Mouse (Mus musculus): ENCODE measurements around the gene Dusp7. TPM values are rescaled to one million over a fixed set of nuclear protein-coding genes. Genes with fewer than 3 reads are reported as not detected.

Gene Dusp7
- total RNA-seq (2021) = 10 to 100 TPM; 56.6 to 56.8 TPM

DNA sequence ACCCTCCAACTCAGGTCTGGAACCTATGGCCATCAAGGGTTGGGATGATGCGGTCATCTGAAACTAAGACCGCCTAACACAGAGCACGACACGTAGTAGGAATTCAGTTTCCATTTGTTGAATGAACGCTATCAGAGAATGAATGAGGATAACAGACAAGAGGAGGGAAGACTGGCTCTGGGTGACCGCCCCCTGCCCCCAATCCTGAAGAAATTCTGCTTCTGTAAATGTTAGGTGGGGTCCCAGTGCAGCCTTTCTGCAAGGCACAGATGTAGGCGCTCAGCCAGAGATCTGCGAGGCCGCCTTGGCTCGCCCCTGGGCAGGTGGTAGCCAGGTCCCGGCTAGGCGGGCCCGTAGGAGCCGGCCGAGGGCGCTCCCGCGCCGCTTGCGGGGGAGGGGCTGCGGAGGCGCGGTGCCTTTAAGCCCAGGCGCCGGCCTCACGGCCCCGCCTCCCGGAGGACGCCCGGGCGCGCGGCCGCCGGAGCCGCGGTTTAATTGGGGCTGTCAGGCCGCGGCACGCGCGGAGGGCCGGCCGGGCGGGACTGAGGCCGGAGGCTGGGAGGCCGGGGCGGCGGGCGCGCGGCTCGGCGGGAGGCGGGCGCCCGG is at the start of gene Dusp7:
Dusp7 (plus strand) TSS at position 521 of the 606 bp plus-strand sequence.
- intact Hi-C loops (cut with DNase I) = loop anchor here (2.0 kb wide), 1 partner anchor 61 kb away; no protein-coding TSS in a partner anchor
- DNase-seq = peak; percentile 88 to 89

DNA sequence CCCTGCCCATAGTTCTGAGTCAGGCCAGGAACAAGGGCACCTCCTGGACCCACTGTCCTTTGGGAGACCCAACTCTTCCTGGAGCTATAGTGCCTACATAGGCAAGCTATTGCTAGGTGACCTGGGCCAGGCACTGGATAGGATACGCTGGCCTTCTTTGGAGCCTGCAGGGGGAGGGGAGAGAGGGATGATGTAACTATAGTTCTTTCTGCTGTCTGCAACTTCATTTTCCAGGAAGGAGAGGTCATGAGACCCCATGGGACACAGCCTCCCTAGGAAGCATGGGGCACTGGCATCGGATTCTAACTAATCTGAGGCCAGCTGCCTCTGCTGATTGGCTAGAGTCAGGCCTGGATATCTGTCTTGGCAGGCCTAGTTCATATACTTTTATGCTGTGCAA is 49.3 kb upstream of the Dusp7 start:
- intact Hi-C loops (cut with DNase I) = no loop called here
- DNase-seq = no peak

DNA sequence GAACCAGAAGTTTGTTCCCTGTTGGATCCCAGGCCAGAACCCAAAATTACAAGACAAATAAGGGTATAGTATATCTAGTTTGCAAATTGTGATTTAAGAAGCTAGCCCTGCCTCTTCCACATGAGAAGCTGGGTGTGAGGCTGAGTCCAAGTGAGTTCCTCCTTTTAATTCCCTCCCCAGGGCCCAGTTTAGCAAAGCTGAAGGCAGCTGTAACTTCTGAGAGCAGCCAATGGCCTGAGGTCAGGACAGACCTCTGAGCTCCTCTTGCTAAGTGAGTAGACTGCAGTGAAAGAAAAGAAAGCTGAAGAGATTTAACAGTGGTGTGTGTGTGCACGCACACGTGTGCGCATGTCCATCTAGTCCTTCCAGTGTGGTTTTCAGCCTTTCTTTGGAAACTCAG is 45.9 kb upstream of the Dusp7 start:
- no peak for DNase-seq
- intact Hi-C loops (cut with DNase I) = no loop called here

DNA sequence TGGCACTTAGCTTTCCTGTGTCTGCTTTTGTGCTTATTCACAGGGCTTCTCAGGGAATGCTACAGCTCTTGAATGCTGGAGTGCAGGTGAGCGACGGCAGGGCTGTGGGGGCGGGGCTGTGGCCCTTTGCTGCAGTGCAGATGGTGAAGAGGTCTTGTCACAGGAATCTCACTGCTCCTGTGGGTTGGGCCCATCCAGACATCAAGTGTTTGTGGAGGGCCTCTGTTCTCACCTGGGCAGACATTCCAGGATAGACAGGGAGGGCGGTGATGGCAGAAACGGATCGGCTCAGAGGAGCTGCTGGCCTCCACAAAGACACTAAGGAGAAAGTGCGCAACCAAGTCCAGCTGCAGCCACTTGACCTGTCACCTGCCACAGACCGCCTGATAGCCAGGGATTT is 42.2 kb upstream of the Dusp7 start:
- no peak for DNase-seq
- intact Hi-C loops (cut with DNase I) = no loop called here

DNA sequence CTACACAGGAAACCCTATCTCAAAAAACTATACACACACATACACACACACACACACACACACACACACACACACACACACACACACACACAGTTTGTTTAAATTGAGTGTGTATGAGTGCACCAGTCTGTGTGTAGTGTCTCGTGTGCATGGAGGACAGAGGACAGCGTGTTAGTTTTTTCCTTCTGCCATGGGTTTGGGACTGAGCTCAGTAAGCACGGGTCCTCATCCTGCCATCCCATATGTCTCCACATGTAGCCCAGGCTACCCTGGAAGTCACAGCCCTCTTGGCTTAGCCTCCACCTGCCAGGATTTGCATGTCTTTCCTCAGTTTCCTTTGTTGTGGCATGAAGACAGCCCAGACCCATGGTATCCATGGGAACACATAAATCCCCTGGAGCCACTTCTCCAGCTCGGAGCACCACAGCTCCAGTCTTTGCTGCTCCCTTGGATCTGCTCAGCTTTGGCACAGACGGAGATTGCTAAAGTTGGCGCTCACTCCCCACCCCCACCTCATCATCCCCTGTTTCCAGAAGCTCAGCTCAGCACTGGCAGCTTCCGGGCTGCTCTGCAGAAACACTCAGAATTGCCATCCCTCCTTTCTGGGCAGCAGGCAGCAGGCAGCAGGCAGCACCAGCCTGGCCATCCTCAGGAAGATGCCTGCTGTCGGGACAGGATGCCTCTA is 41.2 kb upstream of the Dusp7 start:
- DNase-seq = no peak
- intact Hi-C loops (cut with DNase I) = no loop called here

DNA sequence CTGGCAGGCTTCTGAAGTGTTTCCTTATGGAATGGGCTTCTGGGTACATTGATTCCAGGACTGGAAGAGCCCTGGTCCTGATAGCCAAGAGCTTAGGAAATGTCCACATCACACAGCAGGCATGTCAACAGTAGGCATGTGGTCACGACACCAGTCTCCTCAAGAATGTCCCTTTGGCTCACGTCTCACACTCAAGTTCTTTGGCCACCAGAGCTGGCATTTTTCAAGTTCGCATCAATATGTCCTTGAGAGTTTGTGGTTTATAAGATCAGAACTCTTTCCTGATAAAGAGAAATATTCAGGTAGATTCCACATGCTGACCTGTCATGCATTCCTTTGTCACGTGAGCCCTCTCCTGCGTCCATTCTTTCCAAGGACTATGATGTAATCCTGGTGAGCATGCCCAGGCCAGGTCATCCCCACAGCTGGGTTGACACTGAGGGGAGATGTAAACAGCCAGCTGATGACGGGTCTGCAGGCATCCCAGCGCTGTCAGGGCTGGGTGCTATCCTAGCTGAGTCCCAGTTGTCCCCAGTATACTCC is 40.3 kb upstream of the Dusp7 start:
- no peak for DNase-seq
- intact Hi-C loops (cut with DNase I) = no loop called here

DNA sequence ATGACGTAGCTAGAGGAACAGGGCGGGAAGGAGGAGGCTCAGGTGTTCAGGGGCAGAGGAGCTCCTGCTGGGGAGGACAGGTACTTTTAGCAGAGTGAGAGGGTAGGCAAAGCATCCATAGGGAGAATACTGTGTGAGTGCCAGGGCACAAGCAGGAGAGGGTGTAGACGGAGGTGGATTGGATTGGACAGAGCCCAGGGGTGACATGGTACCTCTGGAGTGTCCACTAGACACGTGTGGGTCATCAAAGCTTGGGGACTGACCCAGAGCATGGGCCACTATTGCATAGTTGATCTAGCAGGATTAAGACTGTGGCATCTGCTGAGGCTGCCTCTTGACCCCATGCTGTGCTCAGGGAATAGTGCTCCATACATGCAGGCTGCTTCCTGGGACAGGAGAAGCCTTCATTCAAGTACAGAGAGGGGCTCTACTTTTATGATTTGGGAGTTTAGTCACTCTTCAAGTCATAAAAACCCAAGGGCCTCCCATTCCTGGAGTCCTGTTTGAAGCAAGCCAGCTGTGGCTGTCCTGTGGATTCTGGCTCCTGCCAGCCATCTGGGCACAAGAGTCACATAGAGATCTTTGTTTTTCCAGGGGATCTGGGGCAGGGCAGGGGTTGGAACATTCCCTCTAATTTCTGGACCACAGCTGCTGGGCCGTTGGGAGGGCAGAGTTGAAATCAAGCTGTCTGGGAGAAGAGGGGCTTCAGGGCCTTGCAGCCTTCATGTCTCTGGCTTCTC is 39.5 kb upstream of the Dusp7 start:
- no peak for DNase-seq
- intact Hi-C loops (cut with DNase I) = no loop called here

DNA sequence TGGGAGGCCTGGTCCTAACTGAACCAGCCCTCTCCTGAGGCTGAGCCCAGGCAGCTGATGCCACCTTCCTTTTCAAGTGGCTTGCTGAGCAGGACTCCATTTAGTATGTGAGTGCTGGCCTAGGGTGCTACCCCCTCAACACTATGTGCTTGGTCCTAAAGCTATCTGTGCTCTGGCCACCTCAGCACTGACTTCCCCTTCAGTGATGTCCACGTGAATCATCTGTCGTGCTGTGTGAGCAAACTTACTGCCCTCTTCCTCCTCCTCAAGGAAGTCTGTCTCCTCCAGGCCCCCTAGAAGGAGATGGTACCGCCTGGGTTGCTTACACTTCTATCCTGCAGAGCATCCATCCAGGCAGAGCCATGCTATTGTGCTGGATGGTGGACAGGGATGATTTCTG is 35.7 kb upstream of the Dusp7 start:
- intact Hi-C loops (cut with DNase I) = no loop called here
- DNase-seq = no peak

DNA sequence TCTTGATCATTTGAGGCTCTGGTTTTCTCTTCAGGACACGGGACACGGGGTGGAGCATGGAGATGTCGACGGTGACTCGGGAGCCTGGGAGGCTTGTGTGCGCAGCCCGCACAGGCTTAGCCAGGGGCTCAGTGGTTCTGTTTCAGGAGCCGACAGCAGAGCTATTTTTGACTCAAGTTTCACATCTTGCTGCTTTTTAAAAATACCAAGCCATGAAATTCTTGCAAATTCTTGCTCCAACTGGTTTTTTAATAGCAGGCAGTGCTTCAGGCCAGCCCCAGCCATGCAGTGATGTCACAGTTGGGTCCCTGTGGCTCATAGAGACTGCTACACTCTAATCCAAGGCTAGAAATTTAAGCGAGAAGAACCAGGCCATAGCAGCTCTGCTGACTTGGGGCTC is 30.8 kb upstream of the Dusp7 start:
- intact Hi-C loops (cut with DNase I) = no loop called here
- no peak for DNase-seq

DNA sequence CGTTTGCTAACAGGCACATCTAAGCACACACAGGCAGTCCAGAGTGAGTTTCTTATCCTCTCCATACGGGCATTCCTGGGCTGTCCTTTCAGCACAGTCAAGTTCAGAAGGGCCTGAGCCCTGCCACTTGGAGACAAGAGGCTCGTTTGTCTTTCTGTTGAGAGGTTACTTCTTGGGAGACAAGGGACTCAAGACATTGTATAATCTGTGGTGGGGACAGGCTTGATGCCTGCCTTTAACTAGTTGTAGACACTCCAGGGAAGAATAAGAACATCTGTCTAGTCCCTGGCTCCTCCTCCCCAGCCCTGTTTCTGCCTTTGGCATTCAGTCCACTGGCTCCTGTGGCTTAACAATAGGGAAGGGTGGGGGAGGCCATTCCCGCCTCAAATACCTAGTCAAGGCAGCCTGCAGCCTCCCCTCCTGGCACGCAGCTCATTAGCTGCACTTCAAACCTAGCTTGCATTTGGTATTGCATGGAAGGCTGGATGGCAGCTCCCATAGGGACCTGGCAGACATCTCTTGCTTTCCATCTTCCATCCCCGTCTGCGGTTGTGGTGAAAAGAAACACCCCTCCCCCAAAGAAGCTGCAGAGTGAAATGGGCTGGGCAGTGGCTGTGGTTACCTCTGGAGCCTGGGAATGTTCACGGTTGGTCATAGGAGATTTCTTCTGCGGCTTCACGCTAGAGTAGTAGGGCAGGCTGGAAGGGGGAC is 29.8 kb upstream of the Dusp7 start:
- DNase-seq = no peak
- intact Hi-C loops (cut with DNase I) = no loop called here

DNA sequence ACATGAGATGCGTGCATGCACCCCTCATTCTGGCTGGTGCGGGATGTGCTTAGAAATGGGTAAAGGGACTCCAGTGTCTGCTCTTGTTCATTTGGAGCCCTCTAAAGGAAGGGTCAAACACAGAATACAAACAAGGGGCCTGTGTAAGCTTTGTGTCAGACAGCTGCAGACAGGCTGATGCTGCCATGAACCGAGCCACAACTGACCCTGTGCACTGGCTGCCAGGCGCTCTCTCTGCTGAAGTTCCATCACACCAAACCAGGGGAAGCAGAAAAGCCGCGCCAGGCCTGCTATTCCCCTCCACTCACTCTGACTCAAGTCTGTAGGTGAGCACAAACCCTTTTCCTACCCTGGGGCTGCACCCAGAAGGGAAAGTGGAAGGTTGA is 29.3 kb upstream of the Dusp7 start:
- DNase-seq = no peak
- intact Hi-C loops (cut with DNase I) = no loop called here

DNA sequence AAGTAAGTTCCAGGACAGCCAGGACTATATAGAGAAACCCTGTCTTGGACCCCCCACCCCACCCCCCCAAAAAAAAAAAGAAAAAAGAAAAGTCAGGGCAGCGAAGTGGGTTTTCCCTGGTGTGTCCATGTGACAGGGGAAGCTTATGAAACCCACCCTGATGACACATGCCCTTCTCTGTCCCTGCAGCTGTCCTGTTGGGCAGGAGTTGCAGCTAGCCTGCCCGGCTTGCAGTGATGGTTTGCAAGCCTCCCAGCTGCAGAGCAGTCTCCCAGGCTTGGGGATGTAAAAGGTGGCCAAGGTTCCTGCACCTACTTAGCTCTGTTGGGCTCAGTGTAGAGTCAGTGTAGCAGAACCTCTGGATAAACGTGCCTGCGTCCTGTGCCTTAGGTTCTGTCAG is 28.7 kb upstream of the Dusp7 start:
- intact Hi-C loops (cut with DNase I) = no loop called here

DNA sequence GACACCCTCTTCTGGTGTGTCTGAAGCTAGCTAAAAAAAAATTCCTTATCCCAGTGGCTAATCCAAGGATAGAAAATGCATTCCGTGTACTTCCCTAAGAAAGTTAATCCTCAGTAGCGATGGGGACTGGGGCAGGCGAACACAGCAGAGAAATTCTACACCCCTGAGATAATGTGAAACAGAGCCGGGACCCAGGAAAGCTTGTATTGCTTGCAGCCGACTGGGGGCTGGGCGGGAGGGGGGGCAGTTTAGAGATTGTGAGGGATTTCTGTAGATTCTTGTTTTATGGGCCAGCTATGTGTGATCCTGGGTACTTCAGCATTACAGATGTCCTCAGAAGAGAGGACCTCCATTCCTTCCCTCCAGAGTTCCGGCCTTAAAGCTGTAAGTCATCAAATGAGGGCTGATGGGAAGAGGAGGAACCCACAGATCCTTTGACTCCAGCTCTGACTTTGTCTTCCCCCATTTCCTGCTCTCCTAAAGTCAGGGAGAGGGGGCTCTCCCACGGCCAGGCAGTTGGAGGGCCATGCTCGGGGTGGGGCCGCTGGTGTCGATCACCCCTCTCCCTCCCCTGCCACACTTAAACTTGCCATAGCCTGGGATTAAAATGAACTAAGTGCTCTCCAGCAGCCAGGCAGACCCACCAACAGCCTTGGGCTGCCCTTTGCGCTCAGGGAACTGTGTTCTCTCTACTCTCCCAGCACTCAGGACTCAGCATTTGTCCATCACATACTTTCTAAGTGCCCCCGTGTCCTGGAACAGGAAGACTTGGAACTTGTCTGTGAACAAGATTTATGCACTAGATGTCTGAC is 27.7 kb upstream of the Dusp7 start:
- DNase-seq = no peak
- intact Hi-C loops (cut with DNase I) = no loop called here

More for the DNA sequence above, 28.7 kb upstream of the Dusp7 start:
- no peak for DNase-seq

DNA sequence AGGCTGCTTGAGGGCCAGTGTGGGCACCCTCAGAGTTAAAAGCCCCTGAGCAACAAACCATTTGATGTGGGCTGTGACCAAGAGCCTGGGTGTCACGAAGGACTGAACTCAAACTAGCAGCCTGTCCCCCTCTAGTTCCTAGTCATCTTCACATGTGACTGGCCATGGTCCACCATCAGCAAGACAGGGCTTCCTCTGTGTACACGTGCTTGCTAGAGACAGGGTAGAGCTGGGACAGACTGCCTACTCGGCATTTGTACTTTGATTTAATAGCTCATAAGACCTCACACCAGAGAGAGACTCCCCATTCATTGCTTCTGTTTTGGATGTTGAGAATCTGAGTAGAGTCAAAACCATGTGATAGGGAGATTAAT is 27.1 kb upstream of the Dusp7 start:
- intact Hi-C loops (cut with DNase I) = no loop called here
- DNase-seq = no peak

DNA sequence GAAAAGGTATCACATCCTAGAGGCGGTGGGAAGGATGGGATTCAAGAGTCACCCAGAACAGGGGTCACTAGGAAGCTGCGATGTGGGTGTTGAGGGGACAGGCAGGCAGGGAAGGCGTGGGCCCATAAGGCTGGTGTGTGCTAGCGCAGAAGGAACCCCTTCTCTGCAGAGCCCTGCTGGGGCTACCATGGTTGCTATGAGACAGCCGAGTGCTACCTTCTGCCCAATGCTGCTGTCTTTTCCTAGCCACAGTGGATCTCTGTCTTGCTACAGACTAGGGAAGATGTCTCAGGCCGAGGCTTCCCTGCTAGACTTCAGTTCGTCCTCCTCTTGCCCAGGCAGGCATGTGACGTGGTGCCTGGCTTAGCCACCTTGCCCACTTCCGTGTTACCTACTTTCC is 25.9 kb upstream of the Dusp7 start:
- no peak for DNase-seq
- intact Hi-C loops (cut with DNase I) = no loop called here

DNA sequence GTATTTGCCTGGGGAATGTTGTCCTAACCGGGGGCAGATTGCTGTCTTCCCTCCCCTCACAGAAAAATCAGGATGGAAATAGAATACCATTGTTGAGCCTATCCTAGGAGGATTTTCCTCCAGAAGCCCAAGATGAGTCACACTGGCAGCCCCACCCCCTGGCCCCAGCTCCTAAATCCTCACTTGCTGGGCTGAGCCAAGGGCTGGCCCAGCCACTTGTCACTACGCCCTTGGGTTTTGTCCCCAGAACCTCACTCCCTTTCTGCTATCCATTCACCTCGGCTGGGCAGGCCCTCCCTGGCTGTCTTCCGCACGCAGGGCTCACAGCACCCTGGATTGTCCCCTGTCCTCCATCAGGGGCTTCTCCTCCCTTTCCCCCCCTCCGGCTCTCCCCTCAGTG is 23.3 kb upstream of the Dusp7 start:
- peak; percentile 76 to 77 for DNase-seq
- intact Hi-C loops (cut with DNase I) = loop anchor here (2.0 kb wide), 2 partner anchors 22 to 34 kb away; no protein-coding TSS in a partner anchor

DNA sequence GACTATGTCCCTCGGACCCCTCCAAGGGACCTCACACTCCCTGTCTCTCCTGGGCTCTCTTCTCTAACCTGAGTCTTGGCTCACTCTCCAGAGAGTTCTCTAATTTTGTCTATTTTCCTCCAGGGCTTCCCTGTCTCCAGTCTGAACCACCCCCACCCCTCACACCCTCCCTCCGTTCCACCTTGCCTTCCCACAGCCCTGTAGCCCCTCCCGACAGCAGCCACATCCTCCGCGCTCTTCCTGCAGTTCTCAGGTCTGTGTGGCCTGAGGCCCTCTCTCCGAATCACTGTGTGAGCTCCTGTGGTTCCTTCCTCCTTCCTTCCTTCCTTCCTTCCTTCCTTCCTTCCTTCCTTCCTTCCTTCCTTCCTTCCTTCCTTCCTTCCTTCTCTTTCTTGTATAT is 22.8 kb upstream of the Dusp7 start:
- no peak for DNase-seq
- intact Hi-C loops (cut with DNase I) = loop anchor here (2.0 kb wide), 2 partner anchors 21 to 35 kb away; no protein-coding TSS in a partner anchor

DNA sequence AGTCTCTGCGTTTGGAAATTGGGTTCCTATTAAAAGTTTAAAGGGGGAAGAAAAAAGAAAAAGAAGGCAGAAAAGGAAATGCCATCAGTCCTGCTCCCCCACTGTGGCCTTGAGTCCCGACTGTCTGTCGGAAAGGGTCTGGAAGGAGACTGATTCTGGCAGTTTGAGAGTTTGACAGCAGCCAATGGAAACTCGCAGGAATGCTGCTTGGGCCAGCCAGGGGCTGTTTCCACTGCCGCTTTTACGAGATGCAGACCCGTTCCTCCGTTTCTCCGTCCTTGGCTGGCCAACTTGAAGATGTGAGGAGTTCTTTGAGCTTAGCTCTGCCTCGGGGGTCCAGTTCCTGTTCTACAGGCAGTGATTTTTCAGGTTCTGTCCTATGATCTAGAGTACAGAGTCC is 20.2 kb upstream of the Dusp7 start:
- DNase-seq = no peak
- intact Hi-C loops (cut with DNase I) = loop anchor here (2.0 kb wide), 1 partner anchor 129 kb away; the partner anchor contains the start of gene Parp3

DNA sequence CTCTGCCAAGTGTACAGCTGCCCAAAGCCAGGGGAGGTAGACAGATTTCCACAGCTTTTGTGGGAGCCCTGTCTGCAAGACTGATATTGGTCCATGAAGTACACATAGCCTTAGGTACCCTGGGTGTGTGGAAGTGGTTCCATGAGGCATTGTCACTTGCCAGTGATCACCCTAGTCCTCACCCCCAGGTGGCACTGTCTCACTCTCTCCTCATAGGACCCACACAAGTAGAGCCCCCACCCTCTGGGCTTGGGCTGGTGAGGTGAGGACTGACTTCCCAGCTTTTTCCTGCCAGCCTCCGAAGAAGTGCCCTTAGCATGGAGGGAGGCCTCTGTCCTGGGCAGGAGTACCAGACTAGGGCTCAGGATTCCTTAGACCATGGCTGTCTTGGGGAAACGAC is 19.4 kb upstream of the Dusp7 start:
- intact Hi-C loops (cut with DNase I) = loop anchor here (2.0 kb wide), 1 partner anchor 128 kb away; the partner anchor contains the start of gene Parp3
- DNase-seq = peak; percentile 54 to 59

DNA sequence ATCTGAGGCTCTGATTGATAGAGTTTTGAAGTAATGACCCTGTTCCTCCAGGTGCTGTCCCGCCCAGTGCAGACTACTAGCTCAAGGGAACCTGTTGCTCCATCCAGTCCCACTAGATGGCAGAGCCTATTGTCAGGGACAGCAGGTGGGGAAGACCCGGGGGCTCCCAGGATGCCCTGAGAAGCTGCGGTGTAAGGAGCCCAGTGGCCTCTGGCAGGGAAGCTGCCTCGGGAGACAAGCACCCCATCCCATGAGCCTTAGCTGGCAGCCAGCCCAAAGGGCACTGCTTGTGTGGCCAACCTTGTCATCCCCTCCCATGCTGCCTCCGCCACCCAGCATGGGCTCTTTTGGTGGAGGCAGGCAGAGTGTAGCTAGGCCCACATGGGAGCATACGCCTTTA is 17.3 kb upstream of the Dusp7 start:
- intact Hi-C loops (cut with DNase I) = no loop called here
- DNase-seq = no peak

Measured in heart, postnatal 36 days (tissue).